Mouse (Mus musculus): Measurements from ENCODE around the gene Dusp13.

The Dusp13 gene

GRCm38 (mm10) chr14:21746846-21747245 is 4.1 kb downstream of the Dusp13 start:
- DNase-seq, result no peak

GRCm38 (mm10) chr14:21746251-21746650 is 4.7 kb downstream of the Dusp13 start:
- DNase-seq, result no peak

GRCm38 (mm10) chr14:21745149-21745548 is 5.8 kb downstream of the Dusp13 start:
- no peak for DNase-seq

GRCm38 (mm10) chr14:21744169-21744568 is 6.8 kb downstream of the Dusp13 start:
- DNase-seq, result no peak

- DNase-seq, result no peak
These were observed 8.5 kb downstream of the Dusp13 start for GRCm38 (mm10) chr14:21742441-21742840.

- peak; percentile 84 for DNase-seq
These were observed 9.2 kb downstream of the Dusp13 start for GRCm38 (mm10) chr14:21741786-21742185.

- DNase-seq, result no peak
These were observed 9.7 kb downstream of the Dusp13 start for GRCm38 (mm10) chr14:21741314-21741713.

- no peak for DNase-seq
These were observed 10.6 kb downstream of the Dusp13 start for GRCm38 (mm10) chr14:21740345-21740744.

- DNase-seq, result no peak
These were observed 17.7 kb downstream of the Dusp13 start for GRCm38 (mm10) chr14:21733131-21733905.

GRCm38 (mm10) chr14:21729936-21730335 is 21.0 kb downstream of the Dusp13 start:
- DNase-seq, result no peak

- DNase-seq, result no peak
These were observed 21.8 kb downstream of the Dusp13 start for GRCm38 (mm10) chr14:21729031-21729732.

- no peak for DNase-seq
These were observed 28.8 kb downstream of the Dusp13 start for GRCm38 (mm10) chr14:21722021-21722698.

- DNase-seq, result no peak
These were observed 30.4 kb downstream of the Dusp13 start for GRCm38 (mm10) chr14:21720430-21721205.

- DNase-seq, result no peak
These were observed 31.2 kb downstream of the Dusp13 start for GRCm38 (mm10) chr14:21719646-21720383.

GRCm38 (mm10) chr14:21714486-21714885 is 36.5 kb downstream of the Dusp13 start, which contains the start of gene Dupd1:
Dupd1 (minus strand) TSS chr14:21714576.
- no peak for DNase-seq

- DNase-seq, result no peak
These were observed 39.8 kb downstream of the Dusp13 start for GRCm38 (mm10) chr14:21711231-21711630.

- DNase-seq, result no peak
These were observed 41.4 kb downstream of the Dusp13 start for GRCm38 (mm10) chr14:21709545-21709944.

- peak; percentile 49 for DNase-seq
These were observed 44.0 kb downstream of the Dusp13 start for GRCm38 (mm10) chr14:21706759-21707571.

- DNase-seq, result no peak
These were observed 45.5 kb downstream of the Dusp13 start for GRCm38 (mm10) chr14:21705462-21705861.

- no peak for DNase-seq
These were observed 47.7 kb downstream of the Dusp13 start for GRCm38 (mm10) chr14:21703255-21703654.

- no peak for DNase-seq
These were observed 48.3 kb downstream of the Dusp13 start for GRCm38 (mm10) chr14:21702691-21703090.
